Mouse (Mus musculus) adrenal gland, postnatal 14 days (tissue): ENCODE measurements at regions not wholly inside any gene's neighbourhood (a gene's known extent, or its start where the extent isn't known, plus 50 kb on each side); places are given as distances from the start of the nearest gene placed in this dataset.

Experiments used
- DNase-seq: peaks from one replicate; pipeline ENCODE4 v3.0.0; 2021; ENCODE audit warnings: mixed read lengths

DNA sequence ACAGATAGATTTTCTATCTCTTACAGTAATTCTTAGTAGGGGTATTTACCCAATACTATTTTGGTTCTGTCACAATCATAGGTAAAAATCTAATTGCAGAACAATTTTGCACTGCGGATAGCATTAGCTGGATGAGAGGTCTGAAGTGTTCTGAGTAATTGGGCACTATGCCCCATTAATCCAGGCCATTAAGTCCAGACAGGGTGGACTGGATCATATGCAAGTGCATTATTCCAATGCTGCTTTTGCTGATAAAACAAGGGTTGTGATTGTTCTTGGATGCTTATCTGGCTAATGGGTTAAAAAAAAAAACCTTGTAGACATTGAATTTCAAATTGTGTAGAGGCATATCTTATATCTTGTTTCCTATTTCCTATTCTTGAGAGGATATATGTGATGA is 1732.6 kb upstream of the Gm6569 start:
- no peak for DNase-seq

DNA sequence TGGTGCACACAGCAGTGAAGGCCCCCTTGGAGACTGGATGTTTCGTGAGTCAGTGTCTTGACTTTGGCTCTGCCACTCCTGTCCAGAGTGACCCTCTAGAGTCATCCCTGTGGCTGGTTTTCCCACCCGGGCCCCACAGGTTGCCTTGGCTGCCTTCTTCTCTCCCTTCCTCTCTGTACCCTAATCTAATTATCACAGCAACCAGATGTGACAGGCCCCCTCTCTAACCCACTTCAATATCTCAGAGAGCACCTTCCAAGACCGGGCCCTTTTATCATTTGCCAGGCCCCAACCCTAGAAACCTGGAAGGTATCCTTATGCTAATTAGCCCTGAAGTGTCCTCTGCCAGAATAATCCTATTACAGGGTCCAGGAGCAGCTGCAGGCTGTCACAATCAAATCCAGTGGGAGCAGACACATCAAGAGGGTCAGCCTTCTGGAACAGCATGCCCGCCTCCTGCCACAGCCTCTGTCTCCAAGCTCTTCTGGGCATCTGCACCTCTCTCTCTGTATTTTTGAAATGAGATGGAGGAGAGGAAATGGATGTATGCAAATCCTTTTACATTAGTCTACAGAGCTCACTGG is 1728.4 kb upstream of the Gm6569 start:
- DNase-seq: no peak

DNA sequence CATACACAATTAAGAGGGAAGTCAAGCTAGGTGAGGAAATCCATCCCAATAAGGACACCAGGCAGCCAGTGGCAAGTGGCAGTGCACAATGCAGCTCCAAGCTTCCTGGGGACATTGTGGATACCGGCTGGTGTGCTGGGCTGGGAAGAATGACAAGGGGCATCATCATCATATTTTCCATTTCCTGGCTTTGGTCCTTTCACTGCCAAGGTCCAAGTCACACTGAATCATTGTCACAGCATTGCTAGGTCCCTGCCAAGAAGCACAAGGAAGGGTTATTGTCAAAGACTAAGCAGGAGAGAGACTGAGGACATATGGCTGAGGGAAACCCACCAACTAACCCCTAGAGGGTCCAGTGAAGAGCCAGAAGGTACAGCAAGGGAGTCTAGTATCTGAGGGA is 1723.8 kb upstream of the Gm6569 start:
- no peak for DNase-seq

DNA sequence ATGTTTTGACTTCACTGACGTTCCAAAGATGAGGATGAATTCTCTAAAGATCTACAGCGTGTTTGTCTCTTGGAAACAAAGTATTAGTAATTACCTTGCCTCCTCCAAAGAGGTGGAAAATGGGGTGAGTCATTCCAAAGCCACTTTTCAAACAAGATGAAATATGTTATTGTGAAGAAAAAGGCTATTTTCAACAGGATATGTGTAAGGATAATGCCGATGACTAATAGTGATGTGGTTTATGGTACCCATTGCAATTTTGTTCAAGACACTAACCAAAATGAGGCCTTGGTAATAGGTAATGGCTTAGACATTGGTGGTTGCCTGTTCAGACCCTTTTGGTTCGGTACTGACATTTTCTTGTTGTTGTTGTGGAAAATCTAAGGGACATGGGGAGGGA is 1717.6 kb upstream of the Gm6569 start:
- no peak for DNase-seq

DNA sequence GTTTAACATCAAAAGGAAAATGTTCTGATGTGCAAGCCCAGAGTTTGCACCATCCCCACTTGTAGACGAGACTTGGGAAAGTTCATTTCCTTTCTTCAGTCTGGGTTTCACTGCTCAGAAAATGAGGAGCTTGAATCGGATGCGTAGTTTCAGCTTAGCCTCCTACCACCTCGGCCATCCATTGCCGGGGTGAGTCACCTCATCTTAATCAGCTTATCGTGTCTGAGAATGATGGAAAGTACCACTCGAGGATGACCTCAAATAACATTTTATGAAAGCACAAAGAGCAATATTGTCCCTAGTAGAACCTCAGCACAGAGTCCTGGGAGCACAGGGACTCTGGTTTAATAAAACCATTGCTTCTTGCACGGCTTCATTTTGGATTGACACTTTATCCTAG is 1700.1 kb upstream of the Gm6569 start:
- no peak for DNase-seq

DNA sequence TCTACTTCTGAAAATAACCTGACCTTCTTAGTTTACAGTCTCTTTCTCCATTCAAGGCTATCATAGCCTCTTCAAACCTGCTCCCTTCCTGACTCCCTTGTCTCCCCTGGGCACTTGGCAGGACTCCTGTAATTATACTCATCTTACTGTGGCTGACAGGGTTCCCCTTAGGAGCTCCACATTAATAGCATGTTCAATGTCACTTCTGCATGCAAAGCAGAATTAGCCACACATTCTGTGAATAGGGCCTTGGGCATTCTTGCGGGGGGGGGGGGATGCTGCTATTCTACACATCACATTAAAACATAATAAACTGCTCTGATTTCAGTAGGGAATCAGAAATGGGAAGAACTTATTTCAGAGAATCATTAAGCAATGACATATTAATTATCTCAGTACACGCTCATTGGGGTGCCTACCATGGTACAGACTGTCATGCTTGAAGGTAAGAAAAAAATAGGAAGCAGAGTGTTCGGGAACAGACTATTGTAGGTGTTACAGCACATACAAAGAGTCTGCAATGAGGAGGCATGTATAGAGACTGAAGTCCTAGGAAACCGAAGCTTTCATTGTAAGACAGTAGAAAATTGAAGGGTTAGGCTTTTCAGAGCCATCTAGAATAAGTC is 1698.3 kb upstream of the Gm6569 start:
- DNase-seq: no peak

DNA sequence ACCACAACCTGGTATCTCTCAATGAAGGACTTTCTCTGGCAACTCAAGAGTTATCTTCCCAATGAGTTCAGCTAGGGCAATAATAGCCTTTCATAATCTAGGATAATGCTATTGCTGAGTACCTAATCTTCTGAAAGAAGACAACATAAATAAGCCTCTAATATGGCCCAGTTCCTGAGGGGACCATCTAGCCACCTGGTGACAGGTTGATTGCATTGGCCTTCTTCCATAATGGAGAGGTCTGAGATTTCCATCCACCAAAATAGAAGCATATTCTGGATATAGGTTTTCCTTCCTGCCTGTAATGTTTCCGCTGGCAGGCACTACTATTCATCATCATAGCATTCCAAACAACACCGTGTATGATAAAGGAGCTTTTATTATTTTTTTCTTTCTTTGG is 1694.2 kb upstream of the Gm6569 start:
- DNase-seq: no peak

DNA sequence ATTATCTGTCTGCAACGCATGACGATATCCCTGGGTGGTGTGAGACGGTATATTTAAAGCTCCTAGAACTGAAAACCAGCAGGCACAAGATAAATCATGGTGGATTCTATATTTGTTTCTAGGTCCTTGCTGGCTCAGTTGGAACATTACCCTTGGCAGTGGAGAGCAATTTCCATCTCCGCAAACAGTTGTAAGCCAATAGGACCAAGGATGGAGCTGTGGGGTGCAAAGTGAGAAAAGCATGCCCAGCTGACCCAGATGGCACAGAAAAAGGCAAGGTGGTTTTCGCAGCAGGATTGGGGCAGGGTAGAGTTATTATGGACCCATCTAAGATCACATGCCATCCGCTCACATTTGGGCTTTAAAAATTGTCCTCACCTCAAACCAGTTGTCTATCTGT is 1683.8 kb upstream of the Gm6569 start:
- no peak for DNase-seq

DNA sequence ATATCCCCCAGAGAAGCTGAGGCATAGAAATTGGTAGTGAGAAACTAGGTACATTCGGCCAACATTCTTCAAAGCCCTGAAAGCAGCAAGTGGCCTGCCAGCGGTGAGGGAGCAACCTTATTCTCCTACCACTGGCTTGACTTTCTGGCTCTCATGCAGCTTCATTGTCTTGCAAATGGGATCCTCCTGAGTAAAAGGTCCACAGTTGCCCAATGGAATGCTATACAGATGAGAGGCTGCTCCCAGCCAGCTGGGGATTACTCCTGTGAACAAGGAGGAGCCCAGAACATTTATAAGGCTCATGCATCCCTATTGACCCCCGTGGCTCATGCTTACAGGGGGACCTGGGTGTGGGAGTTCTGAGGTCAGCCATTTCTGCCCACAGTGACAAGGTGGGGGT is 1675.9 kb upstream of the Gm6569 start:
- no peak for DNase-seq

DNA sequence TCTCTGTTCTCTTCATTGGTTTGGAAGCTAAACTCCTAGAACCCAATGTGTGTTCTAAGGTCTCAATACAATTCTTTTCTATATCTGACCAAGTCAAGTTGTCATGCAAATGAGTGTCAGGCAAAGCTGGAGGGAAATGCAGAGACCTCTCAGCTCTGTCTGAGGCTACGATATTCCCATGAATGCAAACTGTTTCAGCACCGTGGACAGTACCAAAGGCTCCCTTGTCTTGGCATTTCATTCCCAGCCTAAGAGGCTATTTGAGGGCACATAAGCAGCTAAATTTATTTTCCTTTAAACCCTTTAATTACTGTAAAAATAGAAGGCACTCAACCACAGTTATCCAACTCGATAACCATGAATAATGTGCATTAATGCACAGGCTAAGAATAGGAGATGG is 1633.5 kb upstream of the Gm6569 start:
- peak; percentile 52 for DNase-seq

DNA sequence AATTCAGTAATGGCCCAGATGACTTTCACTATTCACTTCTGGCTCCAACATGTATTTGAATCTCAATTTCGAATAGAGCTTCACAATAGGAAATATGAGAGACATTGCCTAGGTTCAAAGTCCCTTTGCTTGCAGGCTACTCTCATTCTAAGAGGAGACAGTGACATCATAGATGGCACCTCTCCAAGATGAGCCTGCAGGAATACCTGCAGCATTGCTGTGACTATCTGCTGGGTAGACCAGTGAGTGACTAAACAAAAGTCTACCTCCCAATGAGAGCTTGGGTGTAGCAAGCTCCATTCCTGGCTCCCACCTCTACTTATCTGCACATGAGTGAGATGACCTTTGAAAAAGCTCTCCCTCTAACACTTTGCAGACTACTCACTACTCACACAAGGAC is 1632.6 kb upstream of the Gm6569 start:
- DNase-seq: no peak

DNA sequence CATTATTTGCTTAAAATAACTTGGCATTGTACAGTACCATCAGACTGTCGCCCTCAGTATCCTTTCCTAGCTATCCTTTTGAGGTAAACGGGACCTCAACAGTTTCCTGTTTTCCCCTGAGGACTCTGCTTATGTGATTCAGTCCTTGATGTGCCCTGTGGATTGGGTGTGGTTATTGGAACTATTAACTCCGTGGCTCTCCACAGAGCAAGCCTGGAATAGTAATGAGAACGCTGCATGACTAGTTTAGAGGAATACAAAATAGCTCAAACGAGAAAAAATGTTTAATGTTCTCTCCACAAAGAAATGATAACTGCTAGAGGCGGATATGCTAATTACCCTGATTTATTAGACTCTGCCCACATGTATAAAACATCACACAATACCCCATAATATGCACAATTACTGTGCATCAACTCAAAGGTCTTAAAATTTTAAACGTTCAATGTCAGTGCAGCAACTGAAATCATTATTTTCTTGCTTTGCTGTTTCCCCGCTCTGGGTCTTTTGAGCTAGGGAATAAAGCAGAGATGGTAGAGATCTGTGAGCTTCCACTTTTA is 1629.0 kb upstream of the Gm6569 start:
- DNase-seq: no peak

DNA sequence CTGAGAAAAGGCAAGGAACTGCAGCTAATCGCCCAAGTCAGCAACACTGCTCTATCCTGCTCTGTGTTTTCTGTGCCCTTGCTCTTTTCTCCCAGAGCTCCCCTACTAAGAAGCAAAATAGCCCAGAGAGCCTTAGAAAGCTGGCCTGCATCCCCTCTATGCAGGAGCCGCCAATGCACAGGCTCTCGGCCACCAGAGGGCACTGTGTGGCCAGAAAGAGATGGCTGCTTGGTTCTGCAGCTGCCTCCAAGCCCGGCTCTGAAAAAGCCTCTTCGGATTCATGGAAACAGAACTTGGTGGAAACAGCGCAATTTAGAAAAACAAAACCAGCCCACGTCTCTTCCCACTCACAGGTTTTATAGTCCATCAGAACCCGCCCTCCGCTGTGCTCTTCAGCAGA is 1628.4 kb upstream of the Gm6569 start:
- DNase-seq: peak; percentile 82

DNA sequence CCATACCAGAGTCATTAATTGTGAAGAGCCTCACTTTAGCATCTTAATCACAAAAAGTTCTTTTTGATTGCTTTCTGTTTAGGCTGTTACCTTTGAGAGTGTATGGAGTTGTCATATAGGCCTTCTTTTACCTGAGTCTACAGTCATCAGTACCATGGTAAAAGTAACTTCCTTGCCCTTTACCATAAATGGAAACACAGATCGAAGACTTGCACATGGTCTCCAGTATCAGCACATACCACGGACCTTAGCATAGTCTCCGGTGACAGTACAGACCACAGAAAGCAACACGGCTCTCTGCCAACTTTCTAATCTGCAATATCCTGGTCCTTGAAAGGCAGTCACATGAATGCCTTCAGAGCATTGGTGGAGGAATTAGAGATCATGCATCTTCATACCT is 1626.8 kb upstream of the Gm6569 start:
- no peak for DNase-seq

DNA sequence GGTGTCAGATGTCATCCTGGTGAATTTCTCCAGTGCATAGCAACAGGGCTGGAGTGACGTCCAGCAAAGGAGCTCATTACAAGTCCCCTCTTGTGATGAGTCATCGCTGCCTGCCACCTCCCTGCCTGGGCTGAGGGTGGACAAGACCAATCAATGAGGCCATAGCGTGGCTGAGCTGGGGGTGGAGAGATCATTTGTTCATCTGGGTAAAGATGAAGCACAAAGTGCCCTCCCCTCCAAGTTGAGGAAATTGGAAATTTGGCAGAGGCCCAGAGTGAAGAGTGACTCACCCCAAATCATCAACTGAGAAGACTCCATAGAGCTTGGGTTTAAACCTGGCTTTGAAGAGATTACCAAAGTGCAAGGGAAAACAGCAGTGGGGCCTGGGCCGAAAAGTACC is 1626.3 kb upstream of the Gm6569 start:
- peak; percentile 40 for DNase-seq

DNA sequence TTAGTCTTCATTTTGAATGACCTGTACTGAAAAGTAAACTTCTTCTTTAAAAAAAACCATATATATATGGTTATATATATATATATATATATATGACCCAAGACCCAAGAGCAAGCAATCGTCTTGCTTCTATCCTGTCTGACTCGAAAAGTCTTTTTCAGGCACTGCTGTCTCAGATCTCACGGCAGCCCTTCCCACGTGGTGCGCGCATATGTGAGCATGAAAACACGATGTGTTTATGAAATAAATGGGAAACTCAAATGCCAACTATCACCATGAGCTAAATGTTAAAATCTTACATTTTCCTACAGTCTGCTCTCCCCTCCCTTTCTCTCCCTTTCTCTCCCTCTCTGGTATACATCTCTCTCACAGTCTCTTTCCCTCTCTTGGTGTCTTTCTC is 1625.4 kb upstream of the Gm6569 start:
- no peak for DNase-seq

DNA sequence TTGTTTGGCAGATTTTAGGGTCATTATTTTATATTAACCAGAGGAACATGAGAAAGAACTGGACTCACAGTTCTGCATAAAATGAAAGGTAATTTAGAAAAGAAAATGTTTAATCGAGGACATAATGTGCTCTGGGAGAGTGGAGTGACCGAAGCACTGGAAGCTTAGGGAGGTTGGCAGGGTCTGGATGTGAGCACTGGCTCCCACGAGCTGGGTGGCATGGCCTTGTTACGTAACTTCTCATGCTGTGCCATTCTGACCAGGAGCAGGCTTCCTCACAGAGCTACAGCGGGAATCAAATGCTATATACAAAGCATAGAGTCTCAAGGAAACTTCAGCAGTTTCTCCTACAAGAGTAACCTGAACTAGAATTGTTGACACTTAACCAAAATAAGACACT is 1616.6 kb upstream of the Gm6569 start:
- DNase-seq: no peak

DNA sequence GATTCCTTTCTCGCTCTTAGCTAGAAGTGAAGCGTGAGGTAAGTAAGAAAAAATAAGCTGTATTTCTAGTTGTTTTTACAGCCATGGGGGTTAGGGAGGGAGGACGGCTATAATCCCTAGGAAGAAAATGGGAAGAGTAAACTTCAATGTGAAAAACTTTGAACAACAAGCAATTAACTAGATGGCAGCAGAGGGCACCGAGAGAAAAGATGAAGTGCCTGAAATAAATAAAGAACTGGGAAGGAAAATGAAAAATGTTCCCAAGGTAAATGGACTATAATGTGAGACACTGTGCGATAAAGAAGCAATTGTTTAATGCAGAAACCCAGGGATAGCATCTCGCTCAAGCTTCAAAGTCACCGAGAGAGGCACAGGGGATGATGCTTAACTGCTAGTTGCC is 1614.4 kb upstream of the Gm6569 start:
- DNase-seq: no peak

DNA sequence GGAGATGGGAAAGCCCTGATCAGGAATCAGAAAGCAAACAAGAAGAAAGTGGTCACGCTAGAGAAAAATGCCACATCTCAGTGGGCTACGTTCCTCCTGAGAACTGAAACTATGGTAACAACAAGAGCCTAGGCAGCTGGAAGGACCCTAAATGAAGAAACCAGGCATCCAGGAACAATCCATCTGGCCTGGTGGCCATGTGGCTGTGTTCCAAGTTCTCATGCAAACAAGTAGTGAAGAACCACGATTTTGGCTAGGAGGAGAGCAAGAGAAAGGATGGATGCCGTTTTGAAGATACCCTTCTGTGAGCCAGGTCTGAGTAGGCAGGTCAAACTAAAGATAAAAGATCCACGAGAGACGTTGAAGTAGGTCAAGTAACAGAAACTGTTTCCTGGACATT is 1613.6 kb upstream of the Gm6569 start:
- no peak for DNase-seq

DNA sequence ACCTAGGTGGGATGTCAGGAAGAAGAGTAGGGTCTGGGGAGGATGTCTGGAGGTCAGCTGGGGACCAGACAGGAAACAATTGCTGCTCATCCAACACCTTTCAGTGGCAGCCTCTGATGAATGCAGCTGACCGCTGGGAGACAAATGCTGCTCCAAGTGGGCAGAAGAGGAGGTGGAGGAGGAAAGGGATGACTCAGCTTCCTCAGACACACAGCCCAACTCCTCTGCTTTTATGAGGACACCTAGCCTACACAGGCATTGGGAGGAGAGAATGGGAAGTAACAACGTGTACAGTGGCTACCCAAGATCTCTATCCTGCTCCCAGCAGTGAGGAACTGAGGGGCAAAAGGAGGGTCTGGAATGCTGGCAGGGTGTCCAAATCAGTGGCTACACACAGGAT is 1602.0 kb upstream of the Gm6569 start:
- no peak for DNase-seq

DNA sequence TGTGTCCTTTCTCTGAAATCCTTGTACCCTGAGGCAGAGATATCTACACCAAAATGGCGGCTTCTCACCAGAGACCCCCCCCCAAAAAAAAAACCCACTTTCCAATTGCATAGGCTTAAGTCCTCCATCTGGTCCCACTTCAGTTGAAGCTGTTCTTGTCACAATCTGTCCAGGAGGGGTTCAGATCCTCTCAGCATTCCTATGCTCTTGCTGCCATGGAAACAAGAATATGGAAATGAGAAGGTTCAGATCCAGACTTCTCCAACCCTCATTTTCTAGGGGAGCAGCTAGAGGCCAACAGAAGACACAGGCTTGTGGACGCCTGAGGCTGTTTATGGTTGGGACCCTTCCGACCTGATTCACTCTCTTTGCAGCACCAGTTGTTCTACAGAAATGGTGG is 1569.7 kb upstream of the Gm6569 start:
- DNase-seq: no peak

DNA sequence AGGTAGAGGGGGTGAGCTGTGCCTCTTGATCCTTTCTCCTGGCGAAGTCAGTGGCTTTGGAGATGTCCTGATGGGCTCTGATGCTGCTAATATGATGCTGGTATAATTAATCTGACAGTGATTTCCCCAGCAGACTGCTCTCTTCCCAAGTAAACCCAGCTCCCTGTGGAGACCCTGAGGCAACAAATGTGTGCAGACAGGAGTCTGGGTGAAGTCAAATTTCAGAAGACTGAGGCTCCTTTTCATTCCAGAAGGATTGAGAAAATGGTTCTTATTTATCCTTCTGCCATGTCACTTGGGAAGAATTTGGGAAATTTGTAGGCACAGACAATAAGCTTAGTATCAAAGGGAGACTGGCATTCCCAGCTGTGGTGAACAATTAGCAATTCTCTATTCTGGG is 1550.5 kb upstream of the Gm6569 start:
- no peak for DNase-seq

DNA sequence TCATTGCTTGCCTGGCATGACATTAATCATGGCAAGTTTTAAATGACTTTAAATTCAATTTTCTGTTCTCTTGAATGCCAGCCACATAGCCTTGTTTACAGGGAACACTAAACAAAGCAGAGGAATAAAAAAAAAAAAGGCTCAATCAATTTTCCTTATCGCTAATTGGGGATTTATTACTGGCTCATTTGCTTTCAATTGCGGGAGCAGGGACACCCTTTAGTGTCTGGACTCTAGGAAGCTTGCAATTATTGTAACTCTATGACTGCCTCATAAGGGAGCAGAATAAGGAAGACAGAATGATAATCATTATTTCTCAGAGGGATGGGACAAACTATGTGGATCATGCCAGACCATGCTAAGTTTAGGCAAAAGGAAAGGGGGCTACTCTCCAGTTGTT is 1537.7 kb upstream of the Gm6569 start:
- DNase-seq: no peak

DNA sequence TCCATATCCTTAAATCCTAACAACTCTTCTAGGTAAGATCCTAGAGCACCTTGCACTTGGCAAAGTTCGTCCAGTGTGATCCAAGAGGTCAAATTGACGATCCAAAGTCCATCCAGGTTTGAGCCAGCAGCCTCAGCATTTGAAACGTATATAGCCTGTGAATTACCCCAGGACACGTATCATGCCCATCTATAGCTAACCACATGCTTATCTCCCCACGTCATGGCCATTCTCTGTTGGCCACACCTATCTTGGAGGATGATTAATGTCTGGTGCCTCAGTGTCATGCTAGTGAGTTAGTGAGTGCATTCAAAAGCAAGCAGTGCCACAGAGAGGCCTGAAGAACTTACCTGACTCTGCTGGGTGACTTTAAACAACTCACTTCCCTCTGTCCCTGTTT is 1521.9 kb upstream of the Gm6569 start:
- no peak for DNase-seq

DNA sequence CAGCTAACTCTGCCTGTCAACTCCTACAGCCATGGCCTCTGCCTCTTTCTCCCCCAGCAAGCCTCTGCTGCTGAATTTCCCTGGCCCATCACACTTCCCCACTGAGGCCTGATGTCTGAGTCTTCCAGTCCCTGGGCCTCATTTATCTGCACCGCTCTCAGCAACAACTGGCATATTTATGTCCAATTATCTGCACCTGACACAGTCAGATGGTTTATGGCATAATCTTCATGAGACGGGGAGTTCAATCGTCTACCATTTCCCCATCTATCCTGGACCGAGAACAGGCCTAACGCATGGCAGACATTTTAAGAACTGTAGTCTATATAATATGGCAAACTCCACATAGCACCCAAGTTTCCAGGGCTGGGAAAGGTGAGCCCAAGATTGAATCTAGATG is 1512.8 kb upstream of the Gm6569 start:
- DNase-seq: no peak
